Mouse (Mus musculus) kidney, embryonic 16.5 days (tissue): ENCODE data around the gene Bbs4. TPM values are rescaled to one million over a fixed set of nuclear protein-coding genes. Genes with fewer than 3 reads are reported as not detected.

Experiments used
- ATAC-seq: fragments of 200-750 bp; cut with Nextera tagmentation; 2 replicates; pipeline ENCODE4 v1.8.0; 2017; ENCODE audit warnings: moderate TSS enrichment; ENCODE audit not compliant: low FRiP score, low TSS enrichment
- H3K27ac ChIP-seq: fragments of 300-500 bp; sonication (generic); 2 replicates; pipeline ENCODE4 v1.5.1; 2014; ENCODE audit warnings: low read length
- H3K27me3 ChIP-seq: fragments of 300-500 bp; sonication (generic); 2 replicates; pipeline ENCODE4 v1.6.1; 2014; ENCODE audit warnings: low read length, control low read depth, mixed read lengths; ENCODE audit not compliant: insufficient read depth
- H3K36me3 ChIP-seq: fragments of 300-500 bp; sonication (generic); 2 replicates; pipeline ENCODE4 v1.6.1; 2014; ENCODE audit warnings: low read length, control low read depth, mixed read lengths; ENCODE audit not compliant: insufficient read depth
- H3K4me1 ChIP-seq: fragments of 300-500 bp; sonication (generic); 2 replicates; pipeline ENCODE4 v1.6.1; 2014; ENCODE audit warnings: low read length, control low read depth, mixed read lengths; ENCODE audit not compliant: insufficient read depth
- H3K4me2 ChIP-seq: fragments of 300-500 bp; sonication (generic); replicated peaks from 2 replicates; pipeline ENCODE4 v1.6.1; 2014; ENCODE audit warnings: low read depth, low read length
- H3K4me3 ChIP-seq: fragments of 300-500 bp; sonication (generic); 2 replicates; pipeline ENCODE4 v1.5.1; 2014; ENCODE audit warnings: mild to moderate bottlenecking, low read length
- H3K9ac ChIP-seq: fragments of 300-500 bp; sonication (generic); replicated peaks from 2 replicates; pipeline ENCODE4 v1.6.1; 2014; ENCODE audit warnings: low read length
- H3K9me3 ChIP-seq: fragments of 300-500 bp; sonication (generic); 2 replicates; pipeline ENCODE4 v1.6.1; 2016; ENCODE audit warnings: low read length, control low read depth
- WGBS: fragments of 180-500 bp; shearing (Covaris S2); extraction: QIAGEN DNeasy Blood & Tissue Kit; methylation state at CpG from one replicate; pipeline ENCODE4 v1.1.7; 2014; 5-methylcytosine and 5-hydroxymethylcytosine counted together
- polyA plus RNA-seq: library from polyadenylated mRNA; unstranded; fragments of >200 nt; fragmentation: Nextera tagmentation; extraction: Ambion mirVana; gene quantifications from 2 replicates; pipeline ENCODE4 v1.2.1, GENCODE M21; 2015

Bbs4 gene
- polyA plus RNA-seq, 1 experiment from 2014 or later: 16.4 TPM

DNA sequence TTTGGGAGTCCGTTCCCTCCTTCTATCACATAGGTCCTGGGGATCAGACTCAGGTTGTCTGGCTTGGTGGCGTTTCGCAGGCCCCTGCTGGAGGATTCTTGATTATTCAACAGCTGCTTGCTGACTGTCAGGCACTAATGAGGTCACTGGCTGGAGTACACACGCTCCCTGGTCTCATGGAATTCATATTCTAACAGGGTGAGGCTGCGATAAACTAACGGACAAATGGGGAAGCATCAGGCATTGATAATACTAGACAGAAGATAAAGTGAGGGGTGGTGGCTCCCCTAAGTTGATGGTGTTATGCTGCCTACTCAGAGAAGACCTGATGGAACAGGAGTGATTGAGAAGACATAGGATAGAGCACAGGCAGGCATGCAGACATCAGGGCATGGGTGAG, 67.7 kb downstream of the Bbs4 start:
- no peak for ATAC-seq
- Histone ChIP-seq H3K27ac (no peak overlapping the region), H3K9me3 (no peaks in the 10 kb centered on the region), H3K4me2 (no peak overlapping the region), H3K27me3 (no peaks in the 10 kb centered on the region), H3K4me1 (peaks cover 9% of the 10 kb centered on the region), H3K9ac (no peak overlapping the region), H3K36me3 (no peaks in the 10 kb centered on the region), H3K4me3 (no peak overlapping the region)
- 81% methylated on average over 6 of the region's 6 CpGs for WGBS

DNA sequence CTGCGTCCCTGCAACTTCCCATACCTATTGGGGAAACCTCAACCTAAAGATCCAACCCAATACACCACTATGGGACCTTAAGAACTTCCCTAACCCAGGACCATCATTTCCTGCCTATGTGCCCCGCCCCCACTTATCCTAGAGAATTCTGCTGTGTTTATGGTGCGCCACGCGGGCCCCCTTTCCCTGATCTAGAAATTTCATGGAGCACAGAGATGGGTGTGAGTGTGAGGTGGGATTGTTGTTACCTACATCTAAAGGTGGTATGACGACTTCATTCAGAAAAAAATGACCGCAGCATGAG, 70.7 kb downstream of the Bbs4 start:
- Histone ChIP-seq H3K27ac (no peak overlapping the region), H3K36me3 (no peaks in the 10 kb centered on the region), H3K27me3 (no peaks in the 10 kb centered on the region), H3K9ac (no peak overlapping the region), H3K4me3 (peak overlapping the region; percentile 17; the same call in 1 of the 2 replicates), H3K9me3 (no peaks in the 10 kb centered on the region), H3K4me2 (peak overlapping the region; percentile 37), H3K4me1 (peaks cover 3% of the 10 kb centered on the region)
- peak; percentile 44 for ATAC-seq
- WGBS: 50% methylated on average over 7 of the region's 7 CpGs

DNA sequence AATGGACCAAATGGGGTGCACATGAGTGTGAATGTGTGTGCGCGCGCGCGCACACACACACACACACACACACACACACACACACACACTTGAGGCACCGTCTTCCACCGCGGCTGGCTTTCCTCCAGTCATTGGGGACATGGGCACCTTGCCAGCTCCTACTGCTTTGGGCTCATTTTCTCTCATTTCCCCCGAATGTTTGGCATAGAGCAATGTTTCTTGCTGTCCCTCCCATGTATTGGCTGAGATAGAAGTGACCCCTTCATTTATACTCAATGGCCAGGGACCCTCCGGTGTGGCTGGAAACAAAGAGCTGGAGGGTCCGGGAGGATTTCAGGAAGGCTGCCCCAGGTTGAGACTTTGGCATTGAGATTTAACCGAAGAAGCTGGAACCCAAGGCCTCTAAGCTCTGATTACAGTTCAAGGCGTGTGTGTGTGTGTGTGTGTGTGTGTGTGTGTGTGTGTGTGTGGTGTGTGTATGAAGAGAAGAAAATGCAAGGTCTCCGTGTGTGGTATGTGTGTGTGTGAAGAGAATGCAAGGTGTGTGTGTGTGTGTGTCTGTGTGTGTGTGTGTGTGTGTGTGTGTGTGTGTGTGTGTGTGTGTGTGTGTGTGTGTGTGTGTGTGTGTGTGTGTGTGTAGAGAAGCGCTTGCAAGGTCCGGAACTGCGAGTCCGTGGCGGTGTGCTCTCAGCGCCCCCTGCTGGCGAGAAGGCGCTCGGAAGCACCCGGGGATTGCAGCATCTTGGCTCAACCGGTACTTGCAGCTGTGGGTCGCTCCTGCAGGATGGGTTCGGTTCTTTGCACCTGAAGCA, 71.2 kb downstream of the Bbs4 start:
- no peak overlapping the region for H3K27ac ChIP-seq
- peak overlapping the region; percentile 37 for H3K4me2 ChIP-seq
- H3K9ac ChIP-seq: no peak overlapping the region
- peak overlapping the region; percentile 17; the same call in 1 of the 2 replicates for H3K4me3 ChIP-seq
- peaks cover 3% of the 10 kb centered on the region for H3K4me1 ChIP-seq
- peak; percentile 44; the same call in 1 of the 2 replicates for ATAC-seq
- WGBS: 34% methylated on average over 27 of the region's 27 CpGs
- no peaks in the 10 kb centered on the region for H3K27me3 ChIP-seq
- no peaks in the 10 kb centered on the region for H3K9me3 ChIP-seq
- H3K36me3 ChIP-seq: no peaks in the 10 kb centered on the region

DNA sequence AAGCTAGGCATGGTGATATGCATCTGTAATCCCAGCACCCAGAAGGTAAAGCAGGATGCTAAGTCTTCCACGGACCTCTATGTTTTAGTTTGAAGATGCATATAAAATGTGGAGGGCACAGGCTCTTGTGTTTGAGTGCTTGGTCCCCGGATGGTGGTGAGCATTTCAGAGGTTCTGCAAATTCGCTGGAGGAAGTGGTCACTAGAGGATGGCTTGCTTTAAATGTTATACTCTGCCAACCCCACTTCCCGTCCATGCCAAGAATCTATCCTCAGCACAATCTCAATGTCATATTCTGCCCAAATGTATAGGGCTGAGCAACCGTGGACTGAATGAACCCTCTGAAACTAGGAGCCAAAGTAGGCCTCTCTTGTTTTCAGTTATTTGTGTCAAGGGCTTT, 72.4 kb downstream of the Bbs4 start:
- H3K4me1 ChIP-seq: peaks cover 3% of the 10 kb centered on the region
- no peak overlapping the region for H3K4me2 ChIP-seq
- no peaks in the 10 kb centered on the region for H3K9me3 ChIP-seq
- H3K27me3 ChIP-seq: no peaks in the 10 kb centered on the region
- no peak overlapping the region for H3K27ac ChIP-seq
- no peak overlapping the region for H3K4me3 ChIP-seq
- WGBS: 87% methylated on average over 5 of the region's 5 CpGs
- no peak for ATAC-seq
- H3K36me3 ChIP-seq: no peaks in the 10 kb centered on the region
- no peak overlapping the region for H3K9ac ChIP-seq

DNA sequence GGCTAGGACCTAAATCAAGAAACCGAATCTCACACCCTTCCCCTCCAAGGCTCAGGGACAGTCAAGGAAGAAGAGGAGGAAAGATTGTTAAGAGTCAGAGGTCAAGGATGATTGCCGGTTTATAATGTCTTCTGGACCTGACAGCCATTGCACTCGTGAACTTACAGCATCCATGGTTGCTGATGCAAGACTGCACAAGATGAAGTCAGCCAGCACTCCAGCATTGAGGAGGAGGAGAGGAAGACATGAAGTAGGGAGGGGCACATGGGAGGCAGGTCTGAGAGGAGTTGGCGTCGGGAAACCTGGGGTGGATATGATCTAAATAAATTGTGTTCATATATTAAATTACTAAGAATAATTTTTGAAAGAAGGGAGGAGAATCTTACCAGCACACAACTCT, 74.6 kb downstream of the Bbs4 start:
- Histone ChIP-seq H3K36me3 (no peaks in the 10 kb centered on the region), H3K4me1 (peaks cover 3% of the 10 kb centered on the region), H3K4me3 (no peak overlapping the region), H3K9me3 (no peaks in the 10 kb centered on the region), H3K27ac (no peak overlapping the region), H3K27me3 (no peaks in the 10 kb centered on the region), H3K4me2 (no peak overlapping the region), H3K9ac (no peak overlapping the region)
- 63% methylated on average over 5 of the region's 5 CpGs for WGBS
- no peak for ATAC-seq

DNA sequence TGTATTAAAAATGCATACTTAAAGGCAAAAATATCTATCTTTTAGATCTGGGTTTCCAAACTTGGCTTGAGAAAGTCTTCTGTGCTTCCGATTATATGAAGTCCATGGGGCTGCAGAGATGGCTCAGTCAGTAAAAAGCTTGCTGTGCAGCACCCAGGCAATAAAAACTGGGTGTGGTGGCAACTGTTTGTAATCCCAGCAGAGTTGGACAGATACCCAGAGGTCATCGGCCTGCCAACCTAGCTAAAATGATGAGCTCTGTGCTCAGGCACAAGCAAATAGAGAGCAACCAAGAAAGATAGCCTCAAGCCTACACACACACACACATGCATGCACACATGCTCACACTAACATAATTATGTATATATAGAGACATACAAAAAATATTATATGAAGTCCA, 75.1 kb downstream of the Bbs4 start:
- H3K4me1 ChIP-seq: peaks cover 3% of the 10 kb centered on the region
- H3K4me2 ChIP-seq: no peak overlapping the region
- H3K4me3 ChIP-seq: no peak overlapping the region
- no peaks in the 10 kb centered on the region for H3K9me3 ChIP-seq
- no peak overlapping the region for H3K27ac ChIP-seq
- H3K27me3 ChIP-seq: no peaks in the 10 kb centered on the region
- no peaks in the 10 kb centered on the region for H3K36me3 ChIP-seq
- no peak for ATAC-seq
- 91% methylated on average over 2 of the region's 2 CpGs for WGBS
- H3K9ac ChIP-seq: no peak overlapping the region

DNA sequence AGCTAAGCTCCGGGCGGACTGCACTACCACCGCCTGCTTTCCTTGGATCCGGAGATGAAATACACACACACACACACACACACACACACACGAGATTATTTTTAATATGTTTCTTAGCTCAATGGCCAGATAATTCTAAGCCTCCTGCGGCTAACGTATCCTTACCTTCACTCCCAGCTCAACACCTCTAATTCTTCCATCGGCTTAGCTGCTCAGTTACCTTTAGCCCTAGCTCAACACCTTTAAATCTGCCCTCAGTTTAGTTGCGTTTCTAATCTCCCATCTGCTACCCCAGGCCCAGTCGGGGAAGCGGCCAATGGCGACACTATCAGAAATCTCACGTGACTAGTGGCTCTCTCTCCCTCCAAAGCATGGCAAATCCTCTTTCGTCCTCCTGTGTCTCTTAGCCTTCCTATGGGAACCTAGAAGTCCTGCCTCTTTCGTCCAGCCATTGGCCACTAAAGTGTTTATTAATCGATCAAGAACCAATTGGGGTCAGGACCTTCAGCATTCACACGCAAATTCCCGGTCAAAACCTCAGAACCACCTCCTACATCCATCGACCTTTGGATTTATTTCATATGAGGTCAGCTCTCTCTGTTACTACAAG, 78.4 kb downstream of the Bbs4 start:
- Histone ChIP-seq H3K4me1 (peaks cover 17% of the 10 kb centered on the region), H3K27ac (no peak overlapping the region), H3K9me3 (no peaks in the 10 kb centered on the region), H3K27me3 (no peaks in the 10 kb centered on the region), H3K4me3 (no peak overlapping the region), H3K4me2 (no peak overlapping the region), H3K36me3 (no peaks in the 10 kb centered on the region), H3K9ac (no peak overlapping the region)
- 90% methylated on average over 19 of the region's 19 CpGs for WGBS
- ATAC-seq: no peak

DNA sequence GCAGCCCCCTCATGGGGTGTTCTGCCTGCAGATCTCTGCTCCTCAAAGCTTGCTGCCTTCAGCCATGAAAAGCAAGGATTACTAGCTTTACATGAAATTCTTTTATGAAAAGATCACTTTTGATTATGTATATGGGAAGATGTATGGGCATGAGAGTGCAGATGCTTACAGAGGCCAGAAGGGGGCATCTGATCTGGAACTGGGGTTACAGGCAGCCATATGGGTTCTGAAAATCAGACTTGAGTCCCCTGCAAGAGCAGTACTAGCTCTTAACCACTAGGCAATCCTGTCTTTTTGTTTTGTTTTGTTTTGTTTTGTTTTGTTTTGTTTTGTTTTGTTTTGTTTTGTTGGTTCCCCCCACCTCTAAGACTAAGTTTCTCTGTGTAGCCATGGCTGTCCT, 80.1 kb downstream of the Bbs4 start:
- Histone ChIP-seq H3K9me3 (no peaks in the 10 kb centered on the region), H3K9ac (no peak overlapping the region), H3K36me3 (no peaks in the 10 kb centered on the region), H3K27ac (no peak overlapping the region), H3K4me1 (peaks cover 24% of the 10 kb centered on the region), H3K4me2 (no peak overlapping the region), H3K4me3 (no peak overlapping the region), H3K27me3 (no peaks in the 10 kb centered on the region)
- ATAC-seq: no peak
